Comparison of ENCODE assay signal across 26 mouse cellular contexts in genomic region chr4:49023221-49023620, GRCm38 (mm10). TPM values are rescaled to one million over a fixed set of nuclear protein-coding genes. Genes with fewer than 3 reads are reported as not detected.
"Had no signal": no experiment of that assay in that cellular context is flagged by ENCODE, and none has a peak within 500 bp of the region (broad histone marks: within the 10 kb centered on the region; RNA-seq: fewer than 3 reads in every experiment).

No protein-coding gene starts in this region.

- H3K27ac ChIP-seq: gastrocnemius, adult 2 months; heart, embryonic 10.5 days; hindbrain, embryonic 10.5 days; hindbrain, embryonic 12.5 days; hindbrain, embryonic 14.5 days; intestine, embryonic 15.5 days; left cerebral cortex, adult 2 months; limb, embryonic 10.5 days; limb, embryonic 12.5 days; liver, embryonic 13.5 days; liver, embryonic 15.5 days had no signal

- H3K4me3 ChIP-seq: gastrocnemius, adult 2 months; heart, embryonic 10.5 days; heart, embryonic 12.5 days; hindbrain, embryonic 10.5 days; hindbrain, embryonic 12.5 days; intestine, embryonic 15.5 days; left cerebral cortex, adult 2 months; limb, embryonic 10.5 days; limb, embryonic 12.5 days; liver, embryonic 13.5 days; liver, embryonic 15.5 days had no signal

- DNase-seq: gastrocnemius, adult 2 months; gastrocnemius, postnatal 10 days; gastrocnemius, postnatal 25 days; heart, adult 18-20 months; heart, postnatal 10 days; heart, postnatal 4 days; kidney, adult 18-20 months; kidney, adult 8-10 months; kidney, postnatal 10 days; kidney, postnatal 25 days; kidney, postnatal 4 days; liver; liver, embryonic 13.5 days; liver, postnatal 0 days had no signal

RNA-seq across cellular contexts. Expression of gene Plppr1, which starts 35.9 kb away (rescaled TPM):
- total RNA-seq: gastrocnemius, adult 2 months; gastrocnemius, postnatal 25 days; granulocyte monocyte progenitor cell, adult 5-6 weeks had no signal
- polyA plus RNA-seq: inflammation-experienced regulatory T-cells, adult 6 months had no signal
